Mouse (Mus musculus): ENCODE results near the gene Olfr635. TPM values are rescaled to one million over a fixed set of nuclear protein-coding genes. Genes with fewer than 3 reads are reported as not detected.

Gene Olfr635
- polyA plus RNA-seq (2012; rRNA removed; ENCODE audit: low replicate concordance), result not detected in 2 replicates

GRCm38 (mm10) chr7:103970852-103971251, at the start of gene Olfr635:
Gene Olfr635 (plus strand): TSS chr7:103971152.

GRCm38 (mm10) chr7:103928525-103928924, 42.4 kb upstream of the Olfr635 start, which contains the start of gene Olfr631:
Gene Olfr631 (plus strand): TSS chr7:103928825.

GRCm38 (mm10) chr7:103934264-103934663, 36.7 kb upstream of the Olfr635 start, which contains the start of gene Olfr632:
Gene Olfr632 (plus strand): TSS chr7:103934347.

GRCm38 (mm10) chr7:103944137-103944536, 26.8 kb upstream of the Olfr635 start, which contains the start of gene Olfr633:
Gene Olfr633 (plus strand): TSS chr7:103944437.

GRCm38 (mm10) chr7:103998446-103998845, 27.5 kb downstream of the Olfr635 start, which contains the start of gene Olfr638:
Gene Olfr638 (plus strand): TSS chr7:103998746.

GRCm38 (mm10) chr7:104017203-104017602, 46.3 kb downstream of the Olfr635 start, which contains the start of gene Olfr639:
Gene Olfr639 (minus strand): TSS chr7:104017303.

GRCm38 (mm10) chr7:104025473-104025872, 54.5 kb downstream of the Olfr635 start, which contains the start of gene Olfr640:
Gene Olfr640 (minus strand): TSS chr7:104025573.

GRCm38 (mm10) chr7:104035145-104035544, 64.2 kb downstream of the Olfr635 start, which contains the start of gene Olfr641:
Gene Olfr641 (plus strand): TSS chr7:104035445.

Other genes starting within 250 kb of the Olfr635 start
- gene Olfr628, start 240.8 kb upstream of the Olfr635 start, polyA plus RNA-seq (2012; rRNA removed; ENCODE audit: low replicate concordance), result not detected in 2 replicates
- gene Olfr629, start 226.2 kb upstream of the Olfr635 start, polyA plus RNA-seq (2012; rRNA removed; ENCODE audit: low replicate concordance), result not detected in 2 replicates
- not detected in 2 replicates for gene Olfr630, start 213.8 kb upstream of the Olfr635 start, polyA plus RNA-seq (2012; rRNA removed; ENCODE audit: low replicate concordance)
- gene Olfr69, start 199.6 kb upstream of the Olfr635 start, polyA plus RNA-seq (2012; rRNA removed; ENCODE audit: low replicate concordance), result not detected in 2 replicates
- gene Olfr68, start 191.5 kb upstream of the Olfr635 start, polyA plus RNA-seq (2012; rRNA removed; ENCODE audit: low replicate concordance), result not detected in 2 replicates
- gene Olfr67, start 179.3 kb upstream of the Olfr635 start, polyA plus RNA-seq (2012; rRNA removed; ENCODE audit: low replicate concordance), result not detected in 2 replicates
- gene Hbb-bt, start 157.2 kb upstream of the Olfr635 start, polyA plus RNA-seq (2012; rRNA removed; ENCODE audit: low replicate concordance), result 130 and 168 TPM in 2 replicates
- gene Hbb-bs, start 143.1 kb upstream of the Olfr635 start, polyA plus RNA-seq (2012; rRNA removed; ENCODE audit: low replicate concordance), result 1,520 and 2,066 TPM in 2 replicates
- gene Hbb-bh2, start 130.6 kb upstream of the Olfr635 start, polyA plus RNA-seq (2012; rRNA removed; ENCODE audit: low replicate concordance), result not detected in 2 replicates
- not detected in 2 replicates for gene Hbb-bh1, start 128.0 kb upstream of the Olfr635 start, polyA plus RNA-seq (2012; rRNA removed; ENCODE audit: low replicate concordance)
- not detected in 2 replicates for gene Hbb-y, start 117.9 kb upstream of the Olfr635 start, polyA plus RNA-seq (2012; rRNA removed; ENCODE audit: low replicate concordance)
- gene Olfr66, start 84.9 kb upstream of the Olfr635 start, polyA plus RNA-seq (2012; rRNA removed; ENCODE audit: low replicate concordance), result not detected in 2 replicates
- gene Olfr64, start 76.7 kb upstream of the Olfr635 start, polyA plus RNA-seq (2012; rRNA removed; ENCODE audit: low replicate concordance), result not detected in 2 replicates
- not detected in 2 replicates for gene Olfr65, start 67.7 kb upstream of the Olfr635 start, polyA plus RNA-seq (2012; rRNA removed; ENCODE audit: low replicate concordance)
- gene Olfr631, start 42.3 kb upstream of the Olfr635 start, polyA plus RNA-seq (2012; rRNA removed; ENCODE audit: low replicate concordance), result not detected in 2 replicates
- gene Olfr632, start 36.8 kb upstream of the Olfr635 start, polyA plus RNA-seq (2012; rRNA removed; ENCODE audit: low replicate concordance), result not detected in 2 replicates
- not detected in 2 replicates for gene Olfr633, start 26.7 kb upstream of the Olfr635 start, polyA plus RNA-seq (2012; rRNA removed; ENCODE audit: low replicate concordance)
- gene Olfr638, start 27.6 kb downstream of the Olfr635 start, polyA plus RNA-seq (2012; rRNA removed; ENCODE audit: low replicate concordance), result not detected in 2 replicates
- not detected in 2 replicates for gene Olfr639, start 46.2 kb downstream of the Olfr635 start, polyA plus RNA-seq (2012; rRNA removed; ENCODE audit: low replicate concordance)
- gene Olfr640, start 54.4 kb downstream of the Olfr635 start, polyA plus RNA-seq (2012; rRNA removed; ENCODE audit: low replicate concordance), result not detected in 2 replicates
- not detected in 2 replicates for gene Olfr641, start 64.3 kb downstream of the Olfr635 start, polyA plus RNA-seq (2012; rRNA removed; ENCODE audit: low replicate concordance)
- not detected in 2 replicates for gene Olfr642, start 81.5 kb downstream of the Olfr635 start, polyA plus RNA-seq (2012; rRNA removed; ENCODE audit: low replicate concordance)
- gene 4930516K23Rik, start 90.3 kb downstream of the Olfr635 start, polyA plus RNA-seq (2012; rRNA removed; ENCODE audit: low replicate concordance), result not detected in 2 replicates
- not detected in 2 replicates for gene Olfr644, start 100.7 kb downstream of the Olfr635 start, polyA plus RNA-seq (2012; rRNA removed; ENCODE audit: low replicate concordance)
- not detected in 2 replicates for gene Olfr645, start 114.3 kb downstream of the Olfr635 start, polyA plus RNA-seq (2012; rRNA removed; ENCODE audit: low replicate concordance)
- gene Olfr646, start 133.7 kb downstream of the Olfr635 start, polyA plus RNA-seq (2012; rRNA removed; ENCODE audit: low replicate concordance), result not detected in 2 replicates
- not detected in 2 replicates for gene Ubqln5, start 158.7 kb downstream of the Olfr635 start, polyA plus RNA-seq (2012; rRNA removed; ENCODE audit: low replicate concordance)
- gene Olfr643, start 166.3 kb downstream of the Olfr635 start, polyA plus RNA-seq (2012; rRNA removed; ENCODE audit: low replicate concordance), result not detected in 2 replicates
- gene Ubqln3, start 172.1 kb downstream of the Olfr635 start, polyA plus RNA-seq (2012; rRNA removed; ENCODE audit: low replicate concordance), result not detected in 2 replicates
- not detected in 2 replicates for gene Ubqlnl, start 179.4 kb downstream of the Olfr635 start, polyA plus RNA-seq (2012; rRNA removed; ENCODE audit: low replicate concordance)
- not detected in 2 replicates for gene Olfm5, start 193.7 kb downstream of the Olfr635 start, polyA plus RNA-seq (2012; rRNA removed; ENCODE audit: low replicate concordance)
- 0.08 TPM in 1 of 2 replicates, not detected in the other for gene Olfr648, start 212.2 kb downstream of the Olfr635 start, polyA plus RNA-seq (2012; rRNA removed; ENCODE audit: low replicate concordance)
- not detected in 2 replicates for gene Olfr649, start 224.8 kb downstream of the Olfr635 start, polyA plus RNA-seq (2012; rRNA removed; ENCODE audit: low replicate concordance)
- 1.3 TPM in 2 replicates for gene Trim6, start 247.6 kb downstream of the Olfr635 start, polyA plus RNA-seq (2012; rRNA removed; ENCODE audit: low replicate concordance)

All from subcutaneous adipose tissue, adult 2 months (tissue).